Mouse (Mus musculus) erythroblast, embryonic 14.5 days (primary cell): ENCODE measurements at regions not wholly inside any gene's neighbourhood (a gene's known extent, or its start where the extent isn't known, plus 50 kb on each side); places are given as distances from the start of the nearest gene placed in this dataset.

Experiments used
- GATA1 ChIP-seq: IDR thresholded peaks from 2 replicates; pipeline ENCODE4 v1.6.1; 2012; ENCODE audit warnings: low read length, inconsistent platforms, mixed read lengths
- TAL1 ChIP-seq: IDR thresholded peaks from 3 replicates; pipeline ENCODE4 v1.6.1; 2012; ENCODE audit warnings: low read length, inconsistent platforms, mixed read lengths

GRCm38 (mm10) chr4:32170106-32170459, 68.5 kb upstream of the Bach2 start:
- no peak for TF ChIP-seq GATA1
- no peak for TF ChIP-seq TAL1
